18 mouse cellular contexts compared by ENCODE assay signal in genomic region chr16:33641779-33642178, GRCm38 (mm10). TPM values are rescaled to one million over a fixed set of nuclear protein-coding genes. Genes with fewer than 3 reads are reported as not detected.
A peak's percentile ranks its signal among the peaks of the same experiment; 100 is the strongest.
DNase-seq lines count a peak whose midpoint lies in the region; ATAC-seq and TF ChIP-seq lines count a peak whose summit lies in the region.
"Had no signal": no experiment of that assay in that cellular context is flagged by ENCODE, and none has a peak within 500 bp of the region (broad histone marks: within the 10 kb centered on the region; RNA-seq: fewer than 3 reads in every experiment).

No protein-coding gene starts in this region.

- H3K9ac ChIP-seq in heart, postnatal 0 days (replicated peaks; ENCODE audit: low read depth, low read length), result no peak overlapping the region
- H3K9ac ChIP-seq in lung, postnatal 0 days (replicated peaks; ENCODE audit: low read depth), result no peak overlapping the region
- H3K9ac ChIP-seq: hindbrain, embryonic 14.5 days; liver, embryonic 15.5 days; neural tube, embryonic 12.5 days had no signal

- no peak for TF ChIP-seq EP300 in heart, postnatal 0 days (IDR thresholded peaks at IDR 0.05; ENCODE audit: low read depth)
- 0 out of 2 replicates have a peak, but pooled peaks have one; percentile 24 for TF ChIP-seq EP300 in lung, postnatal 0 days (IDR thresholded peaks at IDR 0.05)

- peak overlapping the region; percentile 48; the same call in 1 of the 2 replicates for H3K27ac ChIP-seq in heart, postnatal 0 days (ENCODE audit: low read depth)
- no peak overlapping the region for H3K27ac ChIP-seq in lung, postnatal 0 days (ENCODE audit: low read length)
- H3K27ac ChIP-seq: forebrain, embryonic 10.5 days; hindbrain, embryonic 14.5 days; liver, embryonic 15.5 days; neural tube, embryonic 12.5 days had no signal

- no peaks in the 10 kb centered on the region for H3K9me3 ChIP-seq in heart, postnatal 0 days (replicated peaks; ENCODE audit: control insufficient read depth, low read length)
- no peaks in the 10 kb centered on the region for H3K9me3 ChIP-seq in lung, postnatal 0 days (ENCODE audit: low read length)
- H3K9me3 ChIP-seq: G1E; liver, embryonic 15.5 days had no signal

- H3K4me2 ChIP-seq in heart, postnatal 0 days (ENCODE audit: low read depth, low read length), result no peak overlapping the region
- H3K4me2 ChIP-seq in lung, postnatal 0 days (replicated peaks; ENCODE audit: low read depth, low read length), result no peak overlapping the region
- H3K4me2 ChIP-seq: hindbrain, embryonic 14.5 days; liver, embryonic 15.5 days; neural tube, embryonic 12.5 days had no signal

- no peak for TF ChIP-seq CTCF in heart, postnatal 0 days (IDR thresholded peaks at IDR 0.05; ENCODE audit: low read depth)
- TF ChIP-seq CTCF in lung, postnatal 0 days (IDR thresholded peaks at IDR 0.05), result no peak

- no peak for ATAC-seq in heart, postnatal 0 days (ENCODE audit: insufficient read depth, low read depth)
- ATAC-seq in lung, postnatal 0 days, result peak; percentile 67

- H3K4me1 ChIP-seq in heart, postnatal 0 days (ENCODE audit: control insufficient read depth, insufficient read depth), result no peaks in the 10 kb centered on the region
- H3K4me1 ChIP-seq in lung, postnatal 0 days (ENCODE audit: insufficient read depth, low read depth, low read length), result no peaks in the 10 kb centered on the region
- H3K4me1 ChIP-seq: forebrain, embryonic 10.5 days; liver, embryonic 15.5 days; neural tube, embryonic 12.5 days had no signal

- no peaks in the 10 kb centered on the region for H3K27me3 ChIP-seq in heart, postnatal 0 days (ENCODE audit: control insufficient read depth, insufficient read depth, low read length)
- no peaks in the 10 kb centered on the region for H3K27me3 ChIP-seq in lung, postnatal 0 days (replicated peaks; ENCODE audit: insufficient read depth, low read length)
- H3K27me3 ChIP-seq: liver, embryonic 15.5 days; neural tube, embryonic 12.5 days had no signal

- H3K36me3 ChIP-seq in heart, postnatal 0 days (replicated peaks; ENCODE audit: control insufficient read depth, insufficient read depth, low read length), result no peaks in the 10 kb centered on the region
- no peaks in the 10 kb centered on the region for H3K36me3 ChIP-seq in lung, postnatal 0 days (ENCODE audit: insufficient read depth, low read length)
- H3K36me3 ChIP-seq: forebrain, embryonic 10.5 days; G1E; liver, embryonic 15.5 days; neural tube, embryonic 12.5 days had no signal

- no peak overlapping the region for H3K4me3 ChIP-seq in heart, postnatal 0 days (ENCODE audit: low read depth, low read length)
- H3K4me3 ChIP-seq in lung, postnatal 0 days (ENCODE audit: low read depth, low read length), result no peak overlapping the region
- H3K4me3 ChIP-seq: forebrain, embryonic 10.5 days; liver, embryonic 15.5 days; neural tube, embryonic 12.5 days had no signal

- no peak for DNase-seq in heart, postnatal 0 days (ENCODE audit: low spot score)
- no peak for DNase-seq in heart, postnatal 4 days
- peak; percentile 84 for DNase-seq in lung, postnatal 0 days (ENCODE audit: low spot score)
- no peak for DNase-seq in lung, postnatal 4 days
- peak; percentile 46 for DNase-seq in brain, adult 2 months (ENCODE audit: low read depth, low spot score)
- DNase-seq in telencephalon, adult 2 months (ENCODE audit: low read depth, low spot score), result peak; percentile 29
- DNase-seq in spleen, adult 12 weeks (ENCODE audit: low spot score), result no peak
- DNase-seq: adrenal gland, postnatal 14 days; cerebellum, postnatal 14 days; heart, adult 18-20 months; kidney, adult 11 months; kidney, postnatal 14 days; thymus, postnatal 14 days had no signal

- 38% methylated on average over 3 of the region's 3 CpGs for WGBS in heart, postnatal 0 days
- 35% methylated on average over 3 of the region's 3 CpGs for WGBS in lung, postnatal 0 days

RNA-seq across cellular contexts. Expression of gene Heg1, which starts 42.4 kb away (rescaled TPM):
- total RNA-seq in heart, postnatal 0 days (2014; rRNA removed; ENCODE audit: low replicate concordance), result 93.7 and 94.2 TPM in 2 replicates
- polyA plus RNA-seq in heart, postnatal 0 days (2015; fragmentation: Nextera tagmentation; extraction: Ambion mirVana), result 24.5 and 28.7 TPM in 2 replicates
- total RNA-seq in heart, postnatal 4 days (2021), result 100 to 1,000 TPM; 226 to 240 TPM
- polyA plus RNA-seq in lung, postnatal 0 days (2015; fragmentation: Nextera tagmentation; extraction: Ambion mirVana), result 33.5 and 36.2 TPM in 2 replicates

Comparison
In these comparisons a context has a peak if more than half of its experiments do, and no peak if none do; other contexts are left out.
1. DNase-seq: peak in lung, postnatal 0 days (single experiment), brain, adult 2 months (single experiment) and telencephalon, adult 2 months (single experiment); none in heart, postnatal 0 days (single experiment), heart, postnatal 4 days (single experiment), lung, postnatal 4 days (0 of 2) and spleen, adult 12 weeks (single experiment).